Mouse (Mus musculus) left cerebral cortex, postnatal 36 days (tissue): ENCODE data around the gene Adh5. TPM values are rescaled to one million over a fixed set of nuclear protein-coding genes. Genes with fewer than 3 reads are reported as not detected.
"Not testable (repeated sequence)": the region's sequence is repeated elsewhere in the genome, so short reads cannot be mapped to it uniquely, and the experiment has no call there.

Experiments
- DNase-seq, 2 experiments: peaks; one replicate each; pipeline ENCODE4 v3.0.0; 2021 to 2022; ENCODE audit warnings: low spot score in 2 of 2, mixed read lengths in 1 of 2
- intact Hi-C: fragments of 180-260 bp; cut with DNase I; formaldehyde crosslinking; loops from one replicate; pipeline ENCODE4 v1.15.1; 2025
- total RNA-seq, 2 experiments: library from RNA; stranded (reverse); gene quantifications; 2 replicates each; pipeline ENCODE4 v1.2.3; 2021

The Adh5 gene
- total RNA-seq, 2 experiments from 2014 or later: 60.8 to 64.3 TPM

- intact Hi-C loops: no loop called here
- DNase-seq: no peak
These were observed 11.3 kb downstream of the Adh5 start for GRCm38 (mm10) chr3:138454234-138454633.

- intact Hi-C loops: no loop called here
- DNase-seq: no peak
These were observed 12.0 kb downstream of the Adh5 start for GRCm38 (mm10) chr3:138454711-138455435.

- intact Hi-C loops: no loop called here
- DNase-seq: no peak
These were observed 15.5 kb downstream of the Adh5 start for GRCm38 (mm10) chr3:138458441-138458840.

GRCm38 (mm10) chr3:138460260-138460659 is 17.4 kb downstream of the Adh5 start:
- peak; percentile 34 to 43 for DNase-seq
- intact Hi-C loops: loop anchor here (10.0 kb wide), 2 partner anchors 445 to 735 kb away; no protein-coding TSS in a partner anchor

- intact Hi-C loops: loop anchor here (10.0 kb wide), 2 partner anchors 443 to 733 kb away; no protein-coding TSS in a partner anchor
- DNase-seq: no peak
These were observed 18.9 kb downstream of the Adh5 start for GRCm38 (mm10) chr3:138461832-138462231.

GRCm38 (mm10) chr3:138463137-138463536 is 20.2 kb downstream of the Adh5 start:
- intact Hi-C loops: loop anchor here (10.0 kb wide), 2 partner anchors 442 to 732 kb away; no protein-coding TSS in a partner anchor
- DNase-seq: no peak

- no peak for DNase-seq
- intact Hi-C loops: loop anchor here (10.0 kb wide), 2 partner anchors 441 to 731 kb away; no protein-coding TSS in a partner anchor
These were observed 20.9 kb downstream of the Adh5 start for GRCm38 (mm10) chr3:138463807-138464206.

- DNase-seq: no peak
- intact Hi-C loops: loop anchor here (10.0 kb wide), 2 partner anchors 440 to 730 kb away; no protein-coding TSS in a partner anchor
These were observed 21.8 kb downstream of the Adh5 start for GRCm38 (mm10) chr3:138464573-138465147.

GRCm38 (mm10) chr3:138466656-138467055 is 23.8 kb downstream of the Adh5 start:
- DNase-seq: not testable (repeated sequence)
- intact Hi-C loops: loop anchor here (10.0 kb wide), 2 partner anchors 438 to 728 kb away; no protein-coding TSS in a partner anchor

GRCm38 (mm10) chr3:138471066-138471465 is 28.2 kb downstream of the Adh5 start:
- intact Hi-C loops: no loop called here
- DNase-seq: no peak

GRCm38 (mm10) chr3:138479489-138479888 is 36.6 kb downstream of the Adh5 start:
- intact Hi-C loops: no loop called here
- no peak for DNase-seq

- intact Hi-C loops: loop anchor here (10.0 kb wide), 1 partner anchor 723 kb away; the partner anchor contains the start of gene Stpg2
- no peak for DNase-seq
These were observed 38.8 kb downstream of the Adh5 start for GRCm38 (mm10) chr3:138481526-138482284.

GRCm38 (mm10) chr3:138483240-138483639 is 40.3 kb downstream of the Adh5 start:
- no peak for DNase-seq
- intact Hi-C loops: loop anchor here (10.0 kb wide), 1 partner anchor 722 kb away; the partner anchor contains the start of gene Stpg2

GRCm38 (mm10) chr3:138488584-138489326 is 45.9 kb downstream of the Adh5 start:
- intact Hi-C loops: loop anchor here (5.0 to 10.0 kb wide), 3 partner anchors 39 to 716 kb away; partner anchors contain the start of genes Eif4e, Stpg2 and Tspan5
- DNase-seq: no peak

- intact Hi-C loops: loop anchor here (5.0 to 10.0 kb wide), 3 partner anchors 38 to 715 kb away; partner anchors contain the start of genes Eif4e, Stpg2 and Tspan5
- peak; percentile 93 to 95 for DNase-seq
These were observed 46.6 kb downstream of the Adh5 start, which contains the start of gene Metap1 for GRCm38 (mm10) chr3:138489327-138490033. Gene Metap1 (minus strand): TSS chr3:138489515.

- intact Hi-C loops: no loop called here
These were observed 47.1 kb downstream of the Adh5 start for GRCm38 (mm10) chr3:138490034-138490337.

GRCm38 (mm10) chr3:138493668-138494067 is 50.8 kb downstream of the Adh5 start:
- intact Hi-C loops: no loop called here
- no peak for DNase-seq

More at GRCm38 (mm10) chr3:138490034-138490337, 47.1 kb downstream of the Adh5 start:
- no peak for DNase-seq

- intact Hi-C loops: no loop called here
- DNase-seq: no peak
These were observed 51.7 kb downstream of the Adh5 start for GRCm38 (mm10) chr3:138494565-138494964.
